ENCODE assay signal across 27 mouse cellular contexts in genomic region chr8:105131509-105131908, GRCm38 (mm10). TPM values are rescaled to one million over a fixed set of nuclear protein-coding genes. Genes with fewer than 3 reads are reported as not detected.
DNase-seq lines count a peak whose midpoint lies in the region; ATAC-seq and TF ChIP-seq lines count a peak whose summit lies in the region.
"Had no signal": no experiment of that assay in that cellular context is flagged by ENCODE, and none has a peak within 500 bp of the region (broad histone marks: within the 10 kb centered on the region; RNA-seq: fewer than 3 reads in every experiment).

TSS of gene Ces4a (plus strand) at chr8:105131800.

- no peak within 1 kb of the TSS for H3K4me3 ChIP-seq in heart, embryonic 10.5 days
- no peak within 1 kb of the TSS for H3K4me3 ChIP-seq in liver, postnatal 0 days (ENCODE audit: low read depth, low read length)
- H3K4me3 ChIP-seq: embryonic facial prominence, embryonic 10.5 days; embryonic facial prominence, embryonic 12.5 days; forebrain, embryonic 13.5 days; forebrain, embryonic 15.5 days had no signal

- no peak within 1 kb of the TSS for H3K9ac ChIP-seq in liver, postnatal 0 days (replicated peaks)
- H3K9ac ChIP-seq: embryonic facial prominence, embryonic 12.5 days; forebrain, embryonic 13.5 days; forebrain, embryonic 15.5 days; forebrain, postnatal 0 days had no signal

- H3K27ac ChIP-seq in heart, embryonic 10.5 days: no peak within 1 kb of the TSS
- no peak within 1 kb of the TSS for H3K27ac ChIP-seq in liver, postnatal 0 days (ENCODE audit: low read depth)
- H3K27ac ChIP-seq: embryonic facial prominence, embryonic 10.5 days; embryonic facial prominence, embryonic 12.5 days; forebrain, embryonic 13.5 days; forebrain, embryonic 15.5 days had no signal

- ATAC-seq in liver, postnatal 0 days: no peak
- ATAC-seq in megakaryocyte-erythroid progenitor cell, adult 5-6 weeks (replicated peaks; ENCODE audit: low FRiP score, low TSS enrichment, poor library complexity, severe bottlenecking): no peak
- ATAC-seq: CD4-positive, CD25-positive, alpha-beta regulatory T cell, adult 4 months; forebrain, embryonic 13.5 days; forebrain, embryonic 15.5 days; forebrain, postnatal 0 days had no signal

- WGBS in heart, embryonic 10.5 days: 74% methylated on average over 5 of the region's 5 CpGs
- WGBS in liver, postnatal 0 days (ENCODE audit: insufficient replicate concordance): 67% methylated on average over 5 of the region's 5 CpGs

- H3K4me2 ChIP-seq in liver, postnatal 0 days (ENCODE audit: low read depth, low read length): no peak within 1 kb of the TSS
- H3K4me2 ChIP-seq: embryonic facial prominence, embryonic 12.5 days; forebrain, embryonic 13.5 days; forebrain, embryonic 15.5 days had no signal

- DNase-seq in heart, adult 11 months: peak; percentile 62
- DNase-seq in heart, embryonic 10.5 days (ENCODE audit: low spot score): no peak
- peak; percentile 5 for DNase-seq in liver, postnatal 0 days
- DNase-seq in liver: no peak
- peak; percentile 32 for DNase-seq in NIH3T3 (ENCODE audit: low read depth)
- DNase-seq in gastrocnemius, adult 8-10 months (ENCODE audit: low spot score in 2 of 2): no peak
- DNase-seq: adrenal gland, adult 2 months; adrenal gland, postnatal 14 days; adrenal gland, postnatal 36 days; B cell, adult 2 months; cerebellum, adult 11-12 months; cerebellum, adult 2 months; cerebellum, adult 9-10 months; cerebellum, postnatal 10 days; cerebellum, postnatal 25 days; forebrain, postnatal 0 days had no signal

- no peaks in the 10 kb centered on the region for H3K4me1 ChIP-seq in heart, embryonic 10.5 days
- no peaks in the 10 kb centered on the region for H3K4me1 ChIP-seq in liver, postnatal 0 days (ENCODE audit: insufficient read depth)
- H3K4me1 ChIP-seq: embryonic facial prominence, embryonic 10.5 days; embryonic facial prominence, embryonic 12.5 days; forebrain, embryonic 13.5 days; forebrain, embryonic 15.5 days had no signal

- TF ChIP-seq EP300 in liver, postnatal 0 days (IDR thresholded peaks at IDR 0.05; ENCODE audit: low read depth): no peak

- H3K27me3 ChIP-seq in heart, embryonic 10.5 days (ENCODE audit: insufficient read depth, poor library complexity, severe bottlenecking): no peaks in the 10 kb centered on the region
- no peaks in the 10 kb centered on the region for H3K27me3 ChIP-seq in liver, postnatal 0 days (ENCODE audit: insufficient read depth, low read length)
- H3K27me3 ChIP-seq: embryonic facial prominence, embryonic 12.5 days; forebrain, embryonic 13.5 days; forebrain, embryonic 15.5 days had no signal

- no peaks in the 10 kb centered on the region for H3K9me3 ChIP-seq in heart, embryonic 10.5 days
- H3K9me3 ChIP-seq in liver, postnatal 0 days (ENCODE audit: low read length): no peaks in the 10 kb centered on the region
- H3K9me3 ChIP-seq: embryonic facial prominence, embryonic 10.5 days; embryonic facial prominence, embryonic 12.5 days; forebrain, embryonic 13.5 days; forebrain, embryonic 15.5 days; G1E had no signal

- H3K36me3 ChIP-seq in heart, embryonic 10.5 days: no peaks in the 10 kb centered on the region
- H3K36me3 ChIP-seq in liver, postnatal 0 days (replicated peaks; ENCODE audit: insufficient read depth, low read length): no peaks in the 10 kb centered on the region
- H3K36me3 ChIP-seq: embryonic facial prominence, embryonic 10.5 days; embryonic facial prominence, embryonic 12.5 days; forebrain, embryonic 15.5 days; G1E had no signal

- TF ChIP-seq CTCF in liver, postnatal 0 days (IDR thresholded peaks at IDR 0.05; ENCODE audit: low read depth): no peak

RNA-seq across cellular contexts. Expression of gene Ces4a, which starts in this region (rescaled TPM):
- polyA plus RNA-seq in heart, embryonic 10.5 days (2016; fragmentation: Nextera tagmentation; extraction: Ambion mirVana): not detected in 2 replicates
- polyA plus RNA-seq in liver, postnatal 0 days (2015; fragmentation: Nextera tagmentation; extraction: Ambion mirVana): 0.07 TPM in 1 of 2 replicates, not detected in the other
- total RNA-seq in megakaryocyte-erythroid progenitor cell, adult 5-6 weeks (2014; fragmentation: Nextera tagmentation): not detected in 2 replicates
- total RNA-seq in megakaryocyte-erythroid progenitor cell, adult 5-6 weeks (2017): not detected in 2 replicates
- not detected for total RNA-seq in gastrocnemius, adult 8-10 months (2022)
- total RNA-seq: adrenal gland, postnatal 14 days; adrenal gland, postnatal 36 days; CH12.LX; G1E had no signal
- polyA plus RNA-seq: cortical plate, adult 2 months; embryonic facial prominence, embryonic 10.5 days; embryonic facial prominence, embryonic 12.5 days; embryonic facial prominence, embryonic 14.5 days; forebrain, embryonic 11.5 days; forebrain, postnatal 0 days; G1E had no signal

Comparison
In these comparisons a context has a peak if more than half of its experiments do, and no peak if none do; other contexts are left out.
1. DNase-seq: peak in heart, adult 11 months (single experiment) and NIH3T3 (single experiment); none in heart, embryonic 10.5 days (single experiment), liver (single experiment) and gastrocnemius, adult 8-10 months (0 of 2).
2. Peak in DNase-seq in liver, postnatal 0 days; RNA of the gene not detected or under 1 TPM.